Mouse (Mus musculus) thymus, postnatal 0 days (tissue): ENCODE results near the gene Notch1. TPM values are rescaled to one million over a fixed set of nuclear protein-coding genes. Genes with fewer than 3 reads are reported as not detected.

ENCODE experiments used
- DNase-seq: peaks from one replicate; pipeline ENCODE4 v3.0.0-alpha.2; 2015; ENCODE audit warnings: low spot score
- microRNA-seq: library from miRNA; unstranded; fragments of <30 nt; microRNA quantifications from one replicate; pipeline ENCODE4, GENCODE M21; 2016; ENCODE audit warnings: borderline number of aligned reads
- polyA plus RNA-seq: library from polyadenylated mRNA; unstranded; fragments of >200 nt; fragmentation: Nextera tagmentation; extraction: Ambion mirVana; gene quantifications from 2 replicates; pipeline ENCODE4 v1.2.1, GENCODE M21; 2015

Gene Notch1
- polyA plus RNA-seq, 1 experiment from 2014 or later, result 54.9 TPM

DNA sequence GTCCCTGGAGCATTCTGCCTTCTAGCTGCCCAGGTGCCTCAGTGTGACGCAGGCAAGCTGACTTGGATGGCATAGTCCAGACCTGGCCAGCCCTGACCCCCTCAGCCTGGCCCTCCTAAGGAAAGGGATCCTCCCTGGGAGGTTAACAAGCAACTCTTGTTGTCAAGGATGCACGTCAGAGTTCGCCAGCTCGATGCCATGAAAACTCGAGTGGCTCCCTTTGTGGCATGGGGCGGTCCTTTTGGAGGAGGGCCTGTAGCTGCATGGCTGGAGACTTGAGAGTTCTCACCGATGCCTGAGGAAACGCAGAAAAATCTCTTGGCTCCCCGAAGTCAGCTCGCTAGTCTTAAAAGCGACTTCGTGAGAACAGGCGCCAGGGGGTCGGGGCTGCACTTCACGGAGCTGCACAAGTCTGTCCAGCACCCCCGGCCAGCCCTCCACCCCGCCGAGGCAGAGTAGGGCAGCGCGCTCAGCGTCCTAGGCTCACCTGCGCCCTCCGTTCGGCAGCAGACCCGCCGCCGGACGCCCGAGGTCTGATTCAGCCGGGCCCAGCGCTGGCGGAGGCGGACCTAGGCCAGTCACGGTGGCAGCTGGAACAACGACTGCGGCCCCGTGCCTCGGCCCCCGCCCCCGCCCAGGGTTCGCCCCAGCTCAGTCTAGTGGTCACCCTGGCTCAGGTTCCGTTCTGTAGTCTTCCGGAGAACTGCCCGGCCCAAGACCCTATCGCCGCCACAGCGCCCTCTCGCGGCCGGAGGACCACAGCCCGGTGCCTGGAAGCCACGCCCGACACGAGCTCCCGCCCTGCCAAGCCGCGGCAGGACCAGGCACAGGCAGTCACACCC, 107.7 kb downstream of the Notch1 start, which contains the start of gene Inpp5e:
Inpp5e (minus strand) TSS at position 689 of the 842 bp plus-strand sequence.
- DNase-seq, result peak; percentile 89

Small RNAs within 50 kb of the gene (microRNA-seq; reads per million reads assigned to microRNA genes)
- gene Mir6996, result 4.2 reads per million, percentile 3 among the genes with 10 or more reads in this experiment

Other genes with a start within 250 kb of the Notch1 start
- 0.04 TPM in 2 replicates for gene Ccdc187, start 222.1 kb downstream of the Notch1 start, polyA plus RNA-seq
- 12.5 and 13.7 TPM in 2 replicates for gene Gpsm1, start 201.1 kb downstream of the Notch1 start, polyA plus RNA-seq
- 22.2 and 24.5 TPM in 2 replicates for gene Dnlz, start 164.6 kb downstream of the Notch1 start, polyA plus RNA-seq
- gene Card9, start 155.7 kb downstream of the Notch1 start, polyA plus RNA-seq, result 15.9 and 17.1 TPM in 2 replicates
- gene Snapc4, start 136.0 kb downstream of the Notch1 start, polyA plus RNA-seq, result 14.2 and 19.4 TPM in 2 replicates
- 164 and 184 TPM in 2 replicates for gene Entr1, start 127.3 kb downstream of the Notch1 start, polyA plus RNA-seq
- gene Pmpca, start 127.3 kb downstream of the Notch1 start, polyA plus RNA-seq, result 81.8 and 83.4 TPM in 2 replicates
- gene Inpp5e, start 107.5 kb downstream of the Notch1 start, polyA plus RNA-seq, result 13.9 and 14.1 TPM in 2 replicates
- 12.4 and 12.9 TPM in 2 replicates for gene Sec16a, start 71.4 kb downstream of the Notch1 start, polyA plus RNA-seq
- 43.6 and 50.0 TPM in 2 replicates for gene Egfl7, start 63.4 kb upstream of the Notch1 start, polyA plus RNA-seq
- not detected in 2 replicates for gene Gm20532, start 70.0 kb upstream of the Notch1 start, polyA plus RNA-seq
- 14.7 and 14.9 TPM in 2 replicates for gene Agpat2, start 87.8 kb upstream of the Notch1 start, polyA plus RNA-seq
- gene Fam69b, start 111.8 kb upstream of the Notch1 start, polyA plus RNA-seq, result 11.9 and 12.2 TPM in 2 replicates
- 2.2 and 3.9 TPM in 2 replicates for gene Lcn4, start 154.6 kb upstream of the Notch1 start, polyA plus RNA-seq